Mouse (Mus musculus): Measurements from ENCODE around the gene Slc6a11.

GRCm38 (mm10) chr6:114291396-114291795 is 160.4 kb downstream of the Slc6a11 start:
- TF ChIP-seq CTCF (IDR thresholded peaks at IDR 0.05; ENCODE audit: control insufficient read depth, insufficient read depth, low read length) (no peak), POLR2A (IDR thresholded peaks at IDR 0.05; ENCODE audit: borderline replicate concordance, control insufficient read depth, low read depth, low read length) (no peak)
